Mouse (Mus musculus): ENCODE measurements around the gene Pptc7.
A peak's percentile ranks its signal among the peaks of the same experiment; 100 is the strongest.

Pptc7 gene

GRCm38 (mm10) chr5:122284183-122285028, at the start of gene Pptc7:
Gene Pptc7 (plus strand): TSS chr5:122284365.
- peak; percentile 62 for DNase-seq (ENCODE audit: extremely low read depth, low read depth)

GRCm38 (mm10) chr5:122235196-122235836, 48.8 kb upstream of the Pptc7 start:
- DNase-seq (ENCODE audit: extremely low read depth, low read depth): no peak

- DNase-seq (ENCODE audit: extremely low read depth, low read depth): no peak
These were observed 47.0 kb upstream of the Pptc7 start for GRCm38 (mm10) chr5:122237200-122237599.

GRCm38 (mm10) chr5:122239618-122240017, 44.5 kb upstream of the Pptc7 start:
- DNase-seq (ENCODE audit: extremely low read depth, low read depth): no peak

GRCm38 (mm10) chr5:122240521-122240920, 43.6 kb upstream of the Pptc7 start:
- DNase-seq (ENCODE audit: extremely low read depth, low read depth): no peak

GRCm38 (mm10) chr5:122240989-122241388, 43.2 kb upstream of the Pptc7 start:
- DNase-seq (ENCODE audit: extremely low read depth, low read depth): no peak

- no peak for DNase-seq (ENCODE audit: extremely low read depth, low read depth)
These were observed 41.5 kb upstream of the Pptc7 start for GRCm38 (mm10) chr5:122242521-122243123.

- no peak for DNase-seq (ENCODE audit: extremely low read depth, low read depth)
These were observed 40.2 kb upstream of the Pptc7 start for GRCm38 (mm10) chr5:122243781-122244523.

GRCm38 (mm10) chr5:122245186-122245585, 39.0 kb upstream of the Pptc7 start:
- DNase-seq (ENCODE audit: extremely low read depth, low read depth): no peak

GRCm38 (mm10) chr5:122246547-122247167, 37.5 kb upstream of the Pptc7 start:
- no peak for DNase-seq (ENCODE audit: extremely low read depth, low read depth)

- DNase-seq (ENCODE audit: extremely low read depth, low read depth): no peak
These were observed 36.6 kb upstream of the Pptc7 start for GRCm38 (mm10) chr5:122247529-122247928.

GRCm38 (mm10) chr5:122247934-122248333, 36.2 kb upstream of the Pptc7 start:
- DNase-seq (ENCODE audit: extremely low read depth, low read depth): no peak

GRCm38 (mm10) chr5:122249281-122249680, 34.9 kb upstream of the Pptc7 start:
- no peak for DNase-seq (ENCODE audit: extremely low read depth, low read depth)

- no peak for DNase-seq (ENCODE audit: extremely low read depth, low read depth)
These were observed 32.1 kb upstream of the Pptc7 start for GRCm38 (mm10) chr5:122251895-122252606.

GRCm38 (mm10) chr5:122258027-122258741, 26.0 kb upstream of the Pptc7 start:
- no peak for DNase-seq (ENCODE audit: extremely low read depth, low read depth)

GRCm38 (mm10) chr5:122262104-122262503, 22.1 kb upstream of the Pptc7 start:
- no peak for DNase-seq (ENCODE audit: extremely low read depth, low read depth)

- peak; percentile 82 for DNase-seq (ENCODE audit: extremely low read depth, low read depth)
These were observed 19.9 kb upstream of the Pptc7 start, which contains the start of gene Tctn1 for GRCm38 (mm10) chr5:122263933-122264905. Gene Tctn1 (minus strand): TSS chr5:122264460.

GRCm38 (mm10) chr5:122265187-122265586, 19.0 kb upstream of the Pptc7 start:
- DNase-seq (ENCODE audit: extremely low read depth, low read depth): peak; percentile 56

GRCm38 (mm10) chr5:122265942-122266341, 18.2 kb upstream of the Pptc7 start:
- no peak for DNase-seq (ENCODE audit: extremely low read depth, low read depth)

All from MEL-GATA-1-ER (cell line).